Mouse (Mus musculus): Measurements from ENCODE around the gene Adamts20. TPM values are rescaled to one million over a fixed set of nuclear protein-coding genes. Genes with fewer than 3 reads are reported as not detected.

The Adamts20 gene
- polyA plus RNA-seq, 1 experiment from 2014 or later: 0.33 TPM

- Histone ChIP-seq H3K9ac (no peak overlapping the region), H3K9me3 (replicated peaks) (no peaks in the 10 kb centered on the region), H3K27ac (no peak overlapping the region), H3K4me1 (no peaks in the 10 kb centered on the region), H3K36me3 (no peaks in the 10 kb centered on the region), H3K4me2 (no peak overlapping the region), H3K27me3 (replicated peaks) (no peaks in the 10 kb centered on the region), H3K4me3 (no peak overlapping the region)
- WGBS (ENCODE audit: insufficient replicate concordance): 73% methylated on average over 14 of the region's 14 CpGs
- ATAC-seq: no peak
Measured at GRCm38 (mm10) chr15:94238058-94238876, 227.0 kb downstream of the Adamts20 start.

GRCm38 (mm10) chr15:94236726-94237125 lies 228.5 kb downstream of the Adamts20 start:
- H3K4me2 ChIP-seq: no peak overlapping the region
- H3K9me3 ChIP-seq (replicated peaks): no peaks in the 10 kb centered on the region
- ATAC-seq: no peak
- no peak overlapping the region for H3K9ac ChIP-seq
- no peak overlapping the region for H3K27ac ChIP-seq
- no peaks in the 10 kb centered on the region for H3K36me3 ChIP-seq
- no peaks in the 10 kb centered on the region for H3K4me1 ChIP-seq
- H3K4me3 ChIP-seq: no peak overlapping the region
- H3K27me3 ChIP-seq (replicated peaks): no peaks in the 10 kb centered on the region
- WGBS (ENCODE audit: insufficient replicate concordance): 62% methylated on average over 2 of the region's 2 CpGs

GRCm38 (mm10) chr15:94236121-94236520 lies 229.1 kb downstream of the Adamts20 start:
- no peak overlapping the region for H3K9ac ChIP-seq
- H3K4me3 ChIP-seq: no peak overlapping the region
- H3K9me3 ChIP-seq (replicated peaks): no peaks in the 10 kb centered on the region
- no peak overlapping the region for H3K4me2 ChIP-seq
- H3K27me3 ChIP-seq (replicated peaks): no peaks in the 10 kb centered on the region
- no peaks in the 10 kb centered on the region for H3K4me1 ChIP-seq
- no peak overlapping the region for H3K27ac ChIP-seq
- 67% methylated on average over 3 of the region's 3 CpGs for WGBS (ENCODE audit: insufficient replicate concordance)
- no peak for ATAC-seq
- H3K36me3 ChIP-seq: no peaks in the 10 kb centered on the region

- Histone ChIP-seq H3K4me1 (no peaks in the 10 kb centered on the region), H3K27me3 (replicated peaks) (no peaks in the 10 kb centered on the region), H3K9me3 (replicated peaks) (no peaks in the 10 kb centered on the region), H3K36me3 (no peaks in the 10 kb centered on the region), H3K4me3 (no peak overlapping the region), H3K9ac (no peak overlapping the region), H3K27ac (no peak overlapping the region), H3K4me2 (no peak overlapping the region)
- WGBS (ENCODE audit: insufficient replicate concordance): 68% methylated on average over 2 of the region's 2 CpGs
- ATAC-seq: no peak
Measured at GRCm38 (mm10) chr15:94235190-94235589, 230.0 kb downstream of the Adamts20 start.

- no peaks in the 10 kb centered on the region for H3K36me3 ChIP-seq
- 20% methylated on average over 5 of the region's 5 CpGs for whole genome bisulfite sequencing (ENCODE audit: insufficient replicate concordance)
- H3K9me3 ChIP-seq (replicated peaks): no peaks in the 10 kb centered on the region
- H3K27me3 ChIP-seq (replicated peaks): no peaks in the 10 kb centered on the region
- no peak overlapping the region for H3K27ac ChIP-seq
- no peak overlapping the region for H3K4me2 ChIP-seq
- H3K4me3 ChIP-seq: no peak overlapping the region
- no peak for ATAC-seq
- H3K4me1 ChIP-seq: no peaks in the 10 kb centered on the region
- H3K9ac ChIP-seq: no peak overlapping the region
Measured at GRCm38 (mm10) chr15:94231246-94231645, 234.0 kb downstream of the Adamts20 start.

- 74% methylated on average over 1 of the region's 1 CpGs for WGBS (ENCODE audit: insufficient replicate concordance)
- Histone ChIP-seq H3K4me1 (no peaks in the 10 kb centered on the region), H3K4me2 (no peak overlapping the region), H3K27ac (no peak overlapping the region), H3K36me3 (no peaks in the 10 kb centered on the region), H3K9ac (no peak overlapping the region), H3K9me3 (replicated peaks) (no peaks in the 10 kb centered on the region), H3K4me3 (no peak overlapping the region), H3K27me3 (replicated peaks) (no peaks in the 10 kb centered on the region)
- no peak for ATAC-seq
Measured at GRCm38 (mm10) chr15:94227388-94227787, 237.8 kb downstream of the Adamts20 start.

GRCm38 (mm10) chr15:94223101-94223500 lies 242.1 kb downstream of the Adamts20 start:
- no peak overlapping the region for H3K9ac ChIP-seq
- ATAC-seq: no peak
- no peak overlapping the region for H3K27ac ChIP-seq
- no peaks in the 10 kb centered on the region for H3K36me3 ChIP-seq
- H3K9me3 ChIP-seq (replicated peaks): no peaks in the 10 kb centered on the region
- no peaks in the 10 kb centered on the region for H3K27me3 ChIP-seq (replicated peaks)
- no peak overlapping the region for H3K4me2 ChIP-seq
- H3K4me1 ChIP-seq: no peaks in the 10 kb centered on the region
- WGBS (ENCODE audit: insufficient replicate concordance): 23% methylated on average over 8 of the region's 8 CpGs
- H3K4me3 ChIP-seq: no peak overlapping the region

- no peak overlapping the region for H3K4me2 ChIP-seq
- ATAC-seq: no peak
- H3K27me3 ChIP-seq (replicated peaks): no peaks in the 10 kb centered on the region
- WGBS (ENCODE audit: insufficient replicate concordance): 56% methylated on average over 8 of the region's 8 CpGs
- H3K27ac ChIP-seq: no peak overlapping the region
- no peaks in the 10 kb centered on the region for H3K4me1 ChIP-seq
- no peaks in the 10 kb centered on the region for H3K9me3 ChIP-seq (replicated peaks)
- H3K9ac ChIP-seq: no peak overlapping the region
- no peak overlapping the region for H3K4me3 ChIP-seq
- no peaks in the 10 kb centered on the region for H3K36me3 ChIP-seq
Measured at GRCm38 (mm10) chr15:94220686-94221085, 244.5 kb downstream of the Adamts20 start.

Other genes starting within 250 kb of the Adamts20 start
- gene Pus7l, start 78.1 kb upstream of the Adamts20 start, polyA plus RNA-seq (2016; fragmentation: Nextera tagmentation; extraction: Ambion mirVana): 7.7 and 8.0 TPM in 2 replicates
- gene Irak4, start 78.2 kb upstream of the Adamts20 start, polyA plus RNA-seq (2016; fragmentation: Nextera tagmentation; extraction: Ambion mirVana): 4.3 and 4.6 TPM in 2 replicates
- gene Twf1, start 124.5 kb upstream of the Adamts20 start, polyA plus RNA-seq (2016; fragmentation: Nextera tagmentation; extraction: Ambion mirVana): 31.4 and 35.2 TPM in 2 replicates
- gene Tmem117, start 163.8 kb upstream of the Adamts20 start, polyA plus RNA-seq (2016; fragmentation: Nextera tagmentation; extraction: Ambion mirVana): not detected in 2 replicates

Measured in liver, embryonic 12.5 days (tissue).